Mouse (Mus musculus): Measurements from ENCODE around the gene Ninj1. TPM values are rescaled to one million over a fixed set of nuclear protein-coding genes. Genes with fewer than 3 reads are reported as not detected.

Gene Ninj1
- total RNA-seq (2015; ENCODE audit: low replicate concordance) (27.2 and 40.7 TPM in 2 replicates), total RNA-seq (2017; ENCODE audit: low replicate concordance) (0.76 and 4.6 TPM in 2 replicates)

DNA sequence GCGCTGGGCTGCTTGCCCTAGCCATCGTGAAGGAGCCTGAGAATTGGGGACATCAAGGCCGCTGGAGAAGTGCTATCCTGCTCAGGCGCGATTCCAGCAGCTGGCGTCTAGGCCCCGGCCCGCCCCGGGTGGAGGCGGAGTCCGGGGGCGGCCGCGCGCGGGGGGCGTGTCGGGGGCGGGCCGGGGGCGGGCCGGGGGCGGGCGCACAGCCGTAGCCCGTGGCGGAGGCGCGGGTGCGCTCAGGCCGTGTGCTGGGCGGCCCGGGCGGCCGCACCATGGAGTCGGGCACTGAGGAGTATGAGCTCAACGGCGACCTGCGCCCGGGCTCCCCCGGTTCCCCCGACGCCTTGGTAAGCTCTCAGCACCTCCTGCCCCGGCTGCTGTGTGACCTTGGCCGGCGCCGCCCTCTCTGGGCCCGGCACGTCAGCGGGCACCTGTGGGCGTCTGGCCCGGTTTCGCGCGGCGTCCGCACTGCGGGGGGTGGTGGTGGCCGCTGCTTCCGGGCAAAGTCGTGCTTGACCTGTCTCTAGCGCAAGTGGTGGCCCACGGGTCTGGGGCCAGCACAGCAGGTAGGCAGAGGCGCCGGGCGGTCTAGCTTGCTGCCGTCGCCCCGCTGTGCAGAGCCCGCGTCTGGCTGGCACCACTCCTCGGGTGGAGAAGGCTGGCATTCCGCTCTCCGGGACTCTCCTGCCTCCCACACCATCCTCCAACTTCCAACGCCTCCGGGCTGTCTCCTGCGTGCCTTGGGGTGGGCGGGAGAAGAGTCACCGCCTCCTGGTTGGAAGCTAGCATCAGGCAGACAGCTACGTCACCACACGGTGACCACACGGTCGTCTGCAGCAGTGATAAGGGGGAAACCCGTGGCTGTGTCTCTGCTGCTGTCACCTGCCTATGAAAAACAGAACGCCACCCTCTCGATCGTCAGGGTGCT lies at the start of gene Ninj1:
TSS of gene Ninj1 (plus strand) at position 198 of the 931 bp plus-strand sequence.
- peak; percentile 81 for ATAC-seq (replicated peaks; ENCODE audit: low FRiP score, poor library complexity, severe bottlenecking)

DNA sequence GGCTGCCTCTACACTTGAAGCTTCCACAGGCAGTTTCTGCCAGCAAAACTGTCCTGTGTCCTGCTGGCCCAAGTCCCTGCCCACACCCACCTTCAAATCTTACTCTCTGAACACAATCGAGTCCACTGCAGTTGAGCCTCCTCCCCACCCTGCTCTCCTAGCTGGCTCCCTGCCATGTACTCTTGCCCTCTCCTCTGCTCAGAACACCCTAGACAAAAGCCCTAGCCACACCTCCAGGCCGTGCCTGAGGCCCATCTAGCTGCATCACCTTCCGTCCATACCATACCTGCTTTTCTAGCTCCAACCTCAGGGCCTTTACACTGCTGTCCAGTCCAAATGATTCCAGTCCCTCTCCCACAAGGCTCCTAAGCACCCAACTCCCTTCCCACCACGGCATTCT lies 46.7 kb upstream of the Ninj1 start:
- no peak for ATAC-seq (replicated peaks; ENCODE audit: low FRiP score, poor library complexity, severe bottlenecking)

DNA sequence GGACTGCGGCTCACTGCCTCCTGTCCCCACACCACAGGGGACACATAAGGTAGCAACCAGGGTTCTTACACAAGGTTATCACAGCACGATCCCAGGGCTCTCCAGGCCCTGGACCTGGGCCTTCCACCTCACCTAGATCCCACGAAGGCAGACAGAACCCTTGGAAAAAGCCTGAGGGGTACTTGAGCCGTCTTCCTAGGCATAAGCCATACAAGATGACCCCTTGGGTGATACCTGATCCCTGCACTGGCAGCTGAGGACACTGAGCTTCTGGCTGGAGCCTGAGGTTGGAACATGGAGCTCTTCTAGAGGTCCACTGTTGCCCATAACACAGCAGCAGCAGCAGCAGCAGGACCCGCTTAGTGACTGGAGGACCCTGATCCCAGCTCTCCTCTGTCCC lies 44.9 kb upstream of the Ninj1 start:
- ATAC-seq (replicated peaks; ENCODE audit: low FRiP score, poor library complexity, severe bottlenecking): no peak

DNA sequence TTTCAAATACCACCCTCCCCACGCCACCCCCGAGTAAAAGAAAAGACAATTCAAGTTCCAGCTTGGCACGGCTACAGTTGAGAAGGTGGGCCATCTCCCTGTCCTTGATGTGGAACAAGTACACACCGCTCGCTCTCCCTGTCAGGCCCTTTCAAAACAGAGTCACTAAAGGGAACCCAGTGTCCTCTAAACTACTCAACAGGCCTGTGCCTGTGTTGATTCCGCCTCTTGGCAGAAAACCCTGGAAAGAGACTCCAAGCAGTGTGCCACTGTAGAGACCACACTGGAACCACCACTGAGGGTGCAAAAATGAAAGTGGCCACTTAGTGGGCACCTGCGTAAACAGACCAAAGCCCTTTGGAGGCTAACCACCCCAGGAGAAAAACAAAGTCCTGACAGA lies 44.0 kb upstream of the Ninj1 start:
- no peak for ATAC-seq (replicated peaks; ENCODE audit: low FRiP score, poor library complexity, severe bottlenecking)

DNA sequence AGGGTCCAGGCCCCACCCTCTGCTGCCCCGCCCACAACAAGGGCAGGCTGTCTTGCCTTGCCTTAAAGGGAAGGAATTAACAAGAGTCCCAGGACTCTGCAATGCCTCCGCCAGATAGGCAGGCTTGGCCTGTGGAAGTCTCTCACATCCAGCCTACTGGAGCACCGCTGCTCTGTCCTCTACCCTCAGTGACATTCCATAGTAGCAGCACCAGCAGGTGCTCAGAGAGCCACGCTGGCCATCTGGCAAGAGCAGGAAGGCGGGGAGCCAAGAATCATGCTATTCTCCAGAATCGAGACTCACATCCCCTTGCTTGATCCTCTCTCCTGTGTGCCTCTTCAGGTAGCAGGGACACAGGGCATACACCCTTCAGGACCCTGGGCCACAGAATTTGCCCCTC lies 42.8 kb upstream of the Ninj1 start:
- ATAC-seq (replicated peaks; ENCODE audit: low FRiP score, poor library complexity, severe bottlenecking): no peak

DNA sequence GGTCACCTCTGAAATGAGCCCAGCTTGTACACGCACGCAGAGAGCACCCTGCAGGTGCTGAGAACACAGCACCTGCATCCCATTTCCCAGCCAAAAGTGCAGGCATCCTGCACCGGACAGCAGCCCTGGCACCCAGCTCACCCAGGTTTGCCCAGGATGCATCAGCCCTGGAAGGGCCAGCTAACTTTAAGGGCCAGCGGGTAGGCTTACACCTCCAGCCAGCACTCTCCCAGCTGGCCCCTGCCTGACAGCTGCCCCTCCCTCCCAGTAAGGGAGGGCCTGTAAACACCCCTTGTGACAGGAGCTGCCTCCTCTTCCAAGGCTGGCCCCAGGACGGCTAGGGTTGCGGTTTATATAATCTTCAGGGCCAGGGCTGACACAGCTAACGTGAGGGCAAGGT lies 41.9 kb upstream of the Ninj1 start:
- ATAC-seq (replicated peaks; ENCODE audit: low FRiP score, poor library complexity, severe bottlenecking): no peak

DNA sequence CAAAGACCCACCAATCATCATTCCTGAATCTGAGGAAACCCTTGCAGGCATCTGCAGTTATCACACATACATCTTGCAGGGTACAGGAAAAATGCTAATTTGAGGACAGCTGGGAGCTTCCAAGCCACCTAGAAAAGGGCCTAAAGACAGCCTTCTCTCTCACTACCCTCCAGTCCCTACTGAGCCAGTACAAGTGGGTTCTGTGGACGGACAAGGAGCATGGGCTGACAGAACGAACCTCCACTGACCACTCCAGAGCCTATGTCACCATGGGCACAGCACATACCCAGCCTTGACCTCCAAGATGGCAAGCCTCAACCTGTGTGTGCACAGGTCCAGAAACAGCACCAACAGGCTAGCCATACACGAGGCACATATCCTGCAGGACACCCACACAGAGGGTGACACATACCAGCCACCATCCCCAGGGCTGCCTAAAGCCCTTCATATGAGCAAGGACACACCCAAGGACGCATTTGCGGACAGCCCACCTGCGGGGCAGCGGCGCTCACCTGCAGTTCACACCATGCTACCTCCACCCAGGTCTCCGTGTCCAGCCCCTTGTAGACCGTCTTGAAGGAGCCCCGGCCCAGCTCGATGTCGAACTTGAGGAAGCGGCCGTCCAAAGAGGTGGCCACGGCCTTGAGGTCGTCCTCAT lies 41.1 kb upstream of the Ninj1 start:
- no peak for ATAC-seq (replicated peaks; ENCODE audit: low FRiP score, poor library complexity, severe bottlenecking)

DNA sequence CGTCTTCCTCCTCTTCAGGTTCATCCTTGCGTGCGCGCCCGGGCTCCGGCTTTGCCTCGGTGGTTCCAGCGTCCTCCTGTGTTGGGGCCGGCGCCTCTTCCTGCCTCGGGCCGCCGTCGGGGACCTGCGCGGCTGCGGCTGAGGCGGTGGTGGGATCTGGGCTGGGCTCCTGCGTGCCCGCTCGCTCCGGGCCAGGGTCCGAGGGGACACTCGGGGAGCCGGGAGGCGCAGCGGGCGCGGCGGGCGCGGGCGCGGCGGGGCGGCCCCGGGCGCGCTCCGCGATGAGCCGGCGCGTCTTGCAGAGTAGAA lies 40.6 kb upstream of the Ninj1 start:
- ATAC-seq (replicated peaks; ENCODE audit: low FRiP score, poor library complexity, severe bottlenecking): no peak

DNA sequence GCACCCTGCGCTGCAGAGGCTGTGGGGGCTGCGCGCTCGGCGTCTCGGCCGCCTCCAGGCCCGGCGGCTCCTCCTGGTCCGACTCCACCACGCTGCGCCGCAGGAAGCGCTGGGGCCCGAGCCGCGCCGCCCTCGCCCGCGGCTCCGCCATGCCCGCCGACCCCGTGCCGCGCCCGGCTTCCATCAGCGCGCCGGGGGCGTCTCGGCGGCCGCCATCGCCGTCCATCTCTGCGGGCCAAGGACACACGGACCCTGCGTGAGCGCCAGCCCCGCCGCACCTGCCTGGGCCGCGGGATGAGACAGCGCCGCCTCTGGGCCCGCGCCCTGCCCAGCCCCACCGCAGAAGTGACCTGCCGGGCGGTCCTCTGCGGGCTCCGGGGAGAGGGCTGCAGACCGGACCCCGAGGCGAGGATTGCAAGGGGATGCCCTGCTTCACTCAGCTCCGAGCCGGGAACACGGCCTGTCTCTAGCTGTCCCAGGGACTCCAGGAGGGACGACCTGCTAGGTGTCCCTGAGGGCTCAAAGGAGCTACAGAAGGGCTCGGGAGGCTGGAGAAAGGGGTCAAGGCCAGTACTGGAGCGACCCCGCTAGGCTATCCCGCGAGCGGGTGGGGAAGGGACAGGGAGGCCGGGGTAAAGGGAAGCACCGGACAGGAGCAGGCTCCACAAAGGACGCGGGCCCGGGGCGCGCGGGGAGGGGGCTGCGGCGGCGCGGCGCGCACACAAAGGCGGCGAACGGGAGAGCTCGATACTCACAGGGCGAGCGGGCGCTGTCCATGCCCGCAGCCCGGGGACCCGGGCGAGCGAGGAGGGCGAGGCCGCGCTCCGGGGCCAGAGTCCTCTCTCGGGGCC lies 40.1 kb upstream of the Ninj1 start:
- no peak for ATAC-seq (replicated peaks; ENCODE audit: low FRiP score, poor library complexity, severe bottlenecking)

DNA sequence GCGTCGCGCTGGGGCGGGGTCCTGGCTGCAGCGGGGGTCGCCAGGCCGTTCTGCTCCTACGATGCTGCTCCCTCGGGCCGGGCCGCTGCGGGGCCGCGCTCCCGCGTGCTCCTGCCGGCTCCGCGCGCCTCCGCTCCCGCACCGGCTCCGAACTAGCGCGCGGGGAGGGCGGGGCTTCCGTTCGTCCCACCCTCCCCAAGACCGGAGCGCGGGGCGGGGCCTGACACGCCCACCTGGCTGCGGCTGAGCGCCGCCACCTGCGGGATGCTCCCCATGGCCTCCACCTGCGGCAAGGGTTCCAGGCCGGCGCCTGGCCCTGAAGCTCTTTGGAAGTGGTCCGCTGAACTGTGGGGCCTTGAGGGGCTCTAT lies 39.4 kb upstream of the Ninj1 start, which contains the start of gene Wnk2:
TSS of gene Wnk2 (minus strand) at position 157 of the 369 bp plus-strand sequence.
- ATAC-seq (replicated peaks; ENCODE audit: low FRiP score, poor library complexity, severe bottlenecking): peak; percentile 20; the same call in 1 of the 2 replicates

DNA sequence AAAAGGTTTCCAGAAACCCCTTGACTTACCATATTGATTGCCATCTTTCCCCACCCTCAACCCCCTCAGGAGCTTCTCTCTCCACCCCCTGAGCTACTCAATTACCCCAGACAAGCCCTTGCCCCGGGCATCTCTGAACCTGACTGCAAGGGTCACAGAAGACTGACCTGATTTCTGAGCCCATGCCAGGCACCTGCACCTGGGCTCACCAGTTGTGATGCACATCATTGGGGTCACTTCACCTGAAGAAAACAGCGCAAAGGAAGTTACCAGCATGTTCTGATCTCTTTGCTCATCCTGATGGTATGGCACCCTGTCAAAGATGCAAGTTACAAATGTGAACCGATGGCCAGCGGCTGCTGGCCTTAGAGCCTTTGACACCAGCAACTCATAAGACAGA lies 38.6 kb upstream of the Ninj1 start:
- no peak for ATAC-seq (replicated peaks; ENCODE audit: low FRiP score, poor library complexity, severe bottlenecking)

DNA sequence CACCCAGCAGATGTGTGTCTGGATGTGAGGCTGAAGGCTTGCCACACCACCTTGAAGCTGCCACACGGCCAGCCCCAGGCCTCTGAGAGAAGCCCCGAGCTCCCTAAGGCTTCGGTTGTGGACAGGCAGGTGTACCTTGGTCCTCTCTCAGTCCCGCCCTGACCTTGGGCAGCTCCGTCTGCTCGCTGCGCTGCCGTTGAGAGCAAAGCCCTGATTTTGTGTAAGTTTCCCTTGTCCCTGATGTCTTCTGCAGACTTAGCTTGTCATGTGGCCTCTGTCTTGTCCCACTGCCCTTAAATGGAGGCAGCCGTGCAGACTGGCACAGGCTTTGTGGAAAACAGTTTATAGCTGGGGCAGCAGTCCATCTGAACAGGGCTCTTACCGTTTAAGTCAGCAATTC lies 33.3 kb upstream of the Ninj1 start:
- ATAC-seq (replicated peaks; ENCODE audit: low FRiP score, poor library complexity, severe bottlenecking): no peak

DNA sequence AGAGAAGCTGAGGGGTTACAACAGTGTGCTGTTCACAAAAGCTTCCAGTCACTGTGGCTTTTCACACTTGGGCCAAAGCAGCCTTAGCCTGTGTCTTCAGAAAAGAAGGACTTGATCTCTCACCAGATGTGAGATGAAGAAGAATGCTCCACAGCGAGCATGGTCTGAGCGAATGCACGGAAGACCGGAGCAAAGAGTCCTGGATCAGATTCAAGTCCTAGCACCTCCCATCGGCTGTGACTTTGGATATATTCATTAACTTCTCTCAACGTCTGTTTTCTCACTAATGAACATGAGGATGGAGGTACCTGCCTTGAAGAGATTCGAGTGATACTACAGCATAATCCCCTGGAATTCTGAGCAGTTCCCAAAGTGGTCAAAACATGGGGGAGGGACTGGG lies 32.7 kb upstream of the Ninj1 start:
- ATAC-seq (replicated peaks; ENCODE audit: low FRiP score, poor library complexity, severe bottlenecking): no peak

DNA sequence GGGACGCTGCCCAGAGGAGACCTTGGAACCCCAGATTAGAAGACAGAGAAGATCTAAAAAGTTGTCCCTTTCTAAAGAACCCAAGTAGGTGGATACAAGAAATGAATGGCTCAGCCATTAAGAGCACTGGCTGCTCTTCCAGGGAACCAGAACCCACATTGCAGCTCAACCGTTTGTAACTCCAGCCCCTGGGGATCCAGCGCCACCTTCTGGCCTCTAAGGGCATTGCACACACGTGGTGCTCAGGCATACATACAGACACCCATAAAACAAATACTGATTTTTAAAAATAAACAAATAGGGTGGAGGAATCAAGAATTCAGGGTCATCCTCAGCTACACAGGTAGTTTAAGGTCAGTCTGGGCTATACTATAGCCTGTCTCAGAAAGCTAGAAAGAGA lies 30.6 kb upstream of the Ninj1 start:
- ATAC-seq (replicated peaks; ENCODE audit: low FRiP score, poor library complexity, severe bottlenecking): no peak

DNA sequence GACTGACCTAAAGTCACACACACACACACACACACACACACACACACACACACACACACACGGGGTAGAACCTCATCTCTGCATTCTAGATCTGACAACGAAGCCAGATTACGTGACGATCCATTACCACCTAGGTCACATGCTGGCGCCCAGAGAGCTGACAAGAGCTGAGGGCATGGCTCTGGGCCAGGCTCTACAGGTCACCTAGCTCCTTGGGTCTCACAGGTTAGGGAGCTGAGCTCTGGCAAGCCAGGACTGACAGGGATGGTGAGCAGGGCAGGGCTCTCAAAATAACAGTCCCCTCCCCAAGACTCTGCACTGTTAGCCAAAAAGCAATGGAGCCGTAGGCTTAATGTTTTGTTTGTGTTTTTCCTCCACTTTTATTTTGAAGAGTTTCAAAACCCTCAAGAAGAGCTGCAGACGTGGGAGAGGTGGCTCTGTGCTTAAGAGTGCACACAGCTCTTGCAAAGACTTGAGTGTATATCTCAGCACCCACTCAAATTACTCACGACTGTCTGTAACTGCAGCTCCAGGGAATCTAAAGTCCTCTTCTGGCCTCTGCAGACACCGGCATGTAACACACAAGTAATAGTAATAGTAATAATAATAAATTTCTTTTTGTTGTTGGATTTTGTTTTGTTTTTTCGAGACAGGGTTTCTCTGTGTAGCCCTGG lies 29.1 kb upstream of the Ninj1 start:
- ATAC-seq (replicated peaks; ENCODE audit: low FRiP score, poor library complexity, severe bottlenecking): no peak

DNA sequence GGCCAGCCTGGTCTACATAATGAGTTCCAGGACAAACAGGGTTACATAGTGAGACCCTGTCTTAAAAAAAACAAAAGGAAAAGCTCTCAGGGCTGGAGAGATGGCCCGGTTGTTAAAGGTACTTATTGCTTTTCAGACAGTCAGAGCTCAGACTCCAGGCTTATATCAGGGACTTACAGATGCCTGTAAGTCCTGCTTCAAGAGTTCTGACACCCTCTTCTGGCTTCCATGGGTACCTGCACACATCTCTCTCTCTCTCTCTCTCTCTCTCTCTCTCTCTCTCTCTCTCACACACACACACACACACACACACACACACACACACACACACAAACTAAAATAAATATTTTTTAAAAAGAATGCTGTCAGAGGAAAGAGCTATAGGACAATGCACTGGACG lies 26.0 kb upstream of the Ninj1 start:
- ATAC-seq (replicated peaks; ENCODE audit: low FRiP score, poor library complexity, severe bottlenecking): no peak

DNA sequence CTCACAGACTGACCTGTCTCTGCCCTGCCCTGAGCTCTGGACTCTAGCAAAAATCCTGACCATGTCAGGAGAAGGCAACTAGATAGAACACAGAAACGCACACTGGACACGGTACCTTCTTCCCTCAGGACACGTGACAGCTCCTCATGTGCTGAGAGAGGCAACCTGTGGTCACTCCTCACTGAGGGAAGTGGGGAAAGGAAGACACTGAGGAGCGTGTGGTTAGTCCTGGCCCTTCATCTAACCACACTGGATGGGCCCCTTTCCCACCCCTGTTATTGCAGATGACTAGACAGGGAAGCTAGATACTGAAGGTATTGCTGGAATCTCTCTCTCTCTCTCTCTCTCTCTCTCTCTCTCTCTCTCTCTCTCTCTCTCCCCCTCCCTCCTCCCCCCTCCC lies 24.6 kb upstream of the Ninj1 start:
- no peak for ATAC-seq (replicated peaks; ENCODE audit: low FRiP score, poor library complexity, severe bottlenecking)

DNA sequence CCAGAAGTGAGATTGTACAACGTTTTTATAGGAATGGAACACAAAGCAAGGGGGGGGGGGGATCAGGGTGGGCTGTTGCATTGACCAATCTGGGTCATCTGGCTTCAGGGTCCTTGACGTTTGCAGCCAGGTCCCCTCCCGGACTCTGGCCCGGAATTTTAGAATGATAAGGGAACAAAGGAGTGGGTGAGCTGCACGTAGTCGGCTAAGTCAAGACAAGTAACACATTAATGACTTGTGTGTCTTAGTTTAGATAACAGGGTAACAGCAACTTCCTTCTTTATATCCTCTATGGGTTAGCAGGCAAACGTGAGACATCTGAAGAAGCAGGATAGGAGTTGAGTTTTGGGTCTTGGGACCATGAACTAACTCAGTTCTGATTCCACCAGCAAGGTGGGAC lies 23.6 kb upstream of the Ninj1 start:
- no peak for ATAC-seq (replicated peaks; ENCODE audit: low FRiP score, poor library complexity, severe bottlenecking)

DNA sequence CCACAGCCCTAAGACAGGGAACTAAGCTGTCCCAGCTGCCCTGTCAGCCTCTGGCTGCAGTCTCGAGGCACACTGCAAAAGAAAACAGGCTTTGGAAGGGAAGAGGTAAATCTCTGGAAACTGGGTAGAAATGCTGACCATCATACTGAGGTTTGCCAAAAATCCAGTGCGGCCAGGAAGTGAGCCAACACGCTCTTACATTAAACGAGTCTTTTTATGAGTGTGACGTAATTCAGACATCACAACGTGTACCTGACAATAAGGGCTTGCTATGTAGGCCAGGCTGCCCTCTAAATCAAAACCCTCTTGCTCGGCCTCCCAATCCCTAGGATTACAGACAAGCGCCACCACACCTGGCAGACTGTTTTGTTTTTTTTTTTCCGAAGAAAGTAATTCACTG lies 20.2 kb upstream of the Ninj1 start:
- ATAC-seq (replicated peaks; ENCODE audit: low FRiP score, poor library complexity, severe bottlenecking): no peak
